8 mouse cellular contexts compared by ENCODE assay signal in the genomic region with DNA sequence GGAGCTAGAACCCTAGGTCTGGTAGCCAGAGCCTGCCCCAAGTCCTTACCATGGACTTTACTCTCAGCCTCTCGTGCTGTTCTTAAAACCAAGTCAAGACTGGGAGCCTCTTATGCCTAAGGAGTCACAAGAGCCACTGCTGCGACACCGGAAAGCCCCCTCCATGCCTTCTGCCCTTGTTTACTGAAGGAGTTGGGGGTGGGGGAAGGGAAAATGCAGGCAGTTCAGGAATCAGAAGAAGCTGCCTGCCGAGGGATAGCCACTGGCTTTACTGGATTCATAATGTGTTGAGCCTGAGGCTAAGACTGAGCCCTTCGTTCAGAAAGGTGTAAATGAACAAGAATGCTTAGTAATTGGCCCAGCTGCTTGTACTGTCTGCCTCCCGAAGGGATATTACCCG. TPM values are rescaled to one million over a fixed set of nuclear protein-coding genes. Genes with fewer than 3 reads are reported as not detected.
A peak's percentile ranks its signal among the peaks of the same experiment; 100 is the strongest.
DNase-seq lines count a peak whose midpoint lies in the region; ATAC-seq and TF ChIP-seq lines count a peak whose summit lies in the region.

No protein-coding gene starts in this region.

- no peak for TF ChIP-seq POLR2A in thymus, adult 2 months (IDR thresholded peaks at IDR 0.05; ENCODE audit: control insufficient read depth, extremely low read depth, insufficient read depth, low read length, poor library complexity)

- H3K4me3 ChIP-seq in thymus, adult 2 months (ENCODE audit: control insufficient read depth, insufficient read depth, low read length) = peak overlapping the region; percentile 95; the same call in 1 of the 2 replicates
- H3K4me3 ChIP-seq in liver, embryonic 14.5 days (ENCODE audit: insufficient read depth in 1 of 2, low read depth in 2 of 2, low read length in 2 of 2) = peak overlapping the region; percentile 68 to 93

- no peak overlapping the region for H3K27ac ChIP-seq in thymus, adult 2 months (ENCODE audit: control insufficient read depth, insufficient read depth, low read length)
- H3K27ac ChIP-seq in liver, embryonic 14.5 days = no peak overlapping the region

- H3K9ac ChIP-seq in liver, embryonic 14.5 days (replicated peaks) = no peak overlapping the region

- no peak for ATAC-seq in liver, embryonic 14.5 days (ENCODE audit: insufficient read depth)

- H3K4me1 ChIP-seq in thymus, adult 2 months (replicated peaks; ENCODE audit: control insufficient read depth, insufficient read depth, low read length) = peaks cover 34% of the 10 kb centered on the region
- H3K4me1 ChIP-seq in liver, embryonic 14.5 days (replicated peaks; ENCODE audit: control insufficient read depth in 2 of 2, insufficient read depth in 2 of 2, low read length in 1 of 2) = peaks cover 3 to 13% of the 10 kb centered on the region in 2 experiments; a peak in 3 of 4 replicates

- H3K9me3 ChIP-seq in liver, embryonic 14.5 days (ENCODE audit: control insufficient read depth, low read length) = no peaks in the 10 kb centered on the region

- no peak for TF ChIP-seq CTCF in thymus, adult 2 months (IDR thresholded peaks at IDR 0.05; ENCODE audit: borderline replicate concordance, control insufficient read depth, extremely low read depth, insufficient read depth, low read length, poor library complexity)
- no peak for TF ChIP-seq CTCF in liver, embryonic 14.5 days (IDR thresholded peaks at IDR 0.05; ENCODE audit: low read depth)

- WGBS in thymus, adult 2 months = 67% methylated on average over 7 of the region's 7 CpGs
- WGBS in liver, embryonic 14.5 days (ENCODE audit: insufficient replicate concordance) = 41% methylated on average over 7 of the region's 7 CpGs

- peak; percentile 51 for DNase-seq in embryo, embryonic 10.5 days (ENCODE audit: low spot score)
- no peak for DNase-seq in embryo, embryonic 9.5 days (ENCODE audit: extremely low spot score)
- no peak for DNase-seq in thymus, adult 2 months
- DNase-seq in thymus, postnatal 25 days = no peak
- no peak for DNase-seq in liver, embryonic 14.5 days (ENCODE audit: low read depth in 3 of 3, low spot score in 3 of 3)
- DNase-seq in yolk sac, embryonic 10.5 days (ENCODE audit: low spot score) = peak; percentile 71
- no peak for DNase-seq in layer of hippocampus, postnatal 10 days (ENCODE audit: low spot score in 2 of 2)
- DNase-seq in MN1 (ENCODE audit: low spot score) = no peak

- TF ChIP-seq EP300 in liver, embryonic 14.5 days (IDR thresholded peaks at IDR 0.05; ENCODE audit: low read depth) = no peak

- H3K36me3 ChIP-seq in thymus, adult 2 months (ENCODE audit: control insufficient read depth, insufficient read depth, low read length) = peaks cover 6% of the 10 kb centered on the region
- no peaks in the 10 kb centered on the region; the same call in none of the 2 replicates for H3K36me3 ChIP-seq in liver, embryonic 14.5 days (replicated peaks; ENCODE audit: control insufficient read depth, insufficient read depth, low read depth)

- H3K4me2 ChIP-seq in liver, embryonic 14.5 days (ENCODE audit: low read depth) = peak overlapping the region; percentile 85

- H3K27me3 ChIP-seq in thymus, adult 2 months (ENCODE audit: control insufficient read depth, insufficient read depth, low read length) = no peaks in the 10 kb centered on the region
- no peaks in the 10 kb centered on the region for H3K27me3 ChIP-seq in liver, embryonic 14.5 days (ENCODE audit: control insufficient read depth, insufficient read depth, low read length)

RNA-seq across cellular contexts. Expression of a gene that starts 0.4 kb away (rescaled TPM):
- 59.2 and 59.7 TPM in 2 replicates for polyA plus RNA-seq in thymus, adult 2 months (2012; rRNA removed)
- polyA plus RNA-seq in liver, embryonic 14.5 days (2012; rRNA removed) = 13.5 and 15.2 TPM in 2 replicates
- polyA plus RNA-seq in liver, embryonic 14.5 days (2014; fragmentation: Nextera tagmentation; extraction: Ambion mirVana) = 25.2 and 27.2 TPM in 2 replicates
- total RNA-seq in layer of hippocampus, postnatal 10 days (2021) = 10 to 100 TPM; 43.0 to 44.5 TPM

RNA-seq across cellular contexts. Expression of a gene that starts 29.7 kb away (rescaled TPM):
- polyA plus RNA-seq in thymus, adult 2 months (2012; rRNA removed) = 53.7 and 59.8 TPM in 2 replicates
- 5.6 and 6.3 TPM in 2 replicates for polyA plus RNA-seq in liver, embryonic 14.5 days (2012; rRNA removed)
- 4.2 and 4.8 TPM in 2 replicates for polyA plus RNA-seq in liver, embryonic 14.5 days (2014; fragmentation: Nextera tagmentation; extraction: Ambion mirVana)
- total RNA-seq in layer of hippocampus, postnatal 10 days (2021) = 100 to 1,000 TPM in 1 of 2 experiments, 10 to 100 TPM in 1; 96.2 to 102 TPM

Comparison
In these comparisons a context has a peak if more than half of its experiments do, and no peak if none do; other contexts are left out.
1. DNase-seq: peak in embryo, embryonic 10.5 days (single experiment) and yolk sac, embryonic 10.5 days (single experiment); none in embryo, embryonic 9.5 days (single experiment), thymus, adult 2 months (single experiment), thymus, postnatal 25 days (single experiment), liver, embryonic 14.5 days (0 of 3), layer of hippocampus, postnatal 10 days (0 of 2) and MN1 (single experiment).